Mouse (Mus musculus) ovary, postnatal 36 days (tissue): ENCODE results near the gene Gm17720.

Source experiments
- DNase-seq: peaks from one replicate; pipeline ENCODE4 v3.0.0; 2022; ENCODE audit warnings: low spot score, mixed read lengths

Gene Gm17720

DNA sequence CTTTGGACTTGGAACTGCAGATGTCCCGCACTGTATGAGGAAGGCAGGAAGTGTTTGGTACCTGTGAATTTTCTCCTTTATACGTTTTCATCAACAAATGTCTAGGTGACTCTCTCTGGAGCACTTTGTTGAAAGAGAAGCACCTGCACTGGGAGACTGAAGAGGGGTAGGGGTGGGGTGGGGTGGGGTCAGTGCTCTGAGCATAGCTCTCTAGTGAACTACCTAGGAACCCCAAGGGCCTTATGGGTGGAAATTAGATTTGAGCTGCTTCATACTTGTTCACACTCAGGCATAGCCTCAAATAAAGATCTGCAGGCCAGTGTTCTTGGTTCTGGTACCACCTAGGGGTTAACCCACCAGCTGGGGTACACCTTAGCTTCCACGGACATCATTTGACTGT, at the start of gene Gm17720:
Gene Gm17720, minus strand, starts transcription at position 101 of the 400 bp plus-strand sequence.
- DNase-seq, result no peak

DNA sequence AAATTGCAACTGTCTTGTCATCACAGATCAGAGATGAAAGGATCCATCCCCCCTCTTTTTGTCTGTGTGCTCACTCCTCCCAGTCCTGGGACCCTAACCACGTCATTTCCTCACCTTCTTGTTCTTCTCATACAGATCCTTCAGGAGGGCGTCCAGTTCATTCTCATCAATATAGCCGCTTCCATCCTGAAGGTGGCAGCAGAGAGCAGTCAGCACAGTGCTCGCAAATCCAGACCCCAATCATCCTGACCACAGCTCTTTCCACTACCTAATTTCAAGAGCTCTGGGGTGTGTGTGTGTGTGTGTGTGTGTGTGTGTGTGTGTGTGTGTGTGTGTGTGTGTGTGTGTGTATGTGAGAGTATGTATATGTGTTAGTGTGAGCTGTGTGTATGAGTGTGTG, 43.0 kb upstream of the Gm17720 start:
- DNase-seq, result peak; percentile 23

DNA sequence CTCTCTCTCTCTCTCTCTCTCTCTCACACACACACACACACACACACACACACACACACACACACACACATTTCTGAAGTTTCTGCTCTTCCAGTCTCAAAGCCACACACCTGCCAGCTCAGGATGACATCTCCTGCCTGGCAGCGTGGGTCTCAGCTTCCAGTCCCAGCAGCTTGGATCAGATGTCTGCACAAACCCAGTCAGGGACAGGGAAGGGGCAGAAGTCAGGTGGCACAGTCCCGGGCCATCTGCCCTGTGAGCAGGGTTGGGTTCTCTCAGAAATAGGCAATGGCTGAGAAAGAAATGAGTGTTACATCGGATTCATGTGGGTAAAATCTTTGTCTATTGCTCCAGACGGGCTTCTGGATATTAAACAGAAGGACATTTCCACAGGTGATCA, 38.2 kb upstream of the Gm17720 start:
- DNase-seq, result no peak

DNA sequence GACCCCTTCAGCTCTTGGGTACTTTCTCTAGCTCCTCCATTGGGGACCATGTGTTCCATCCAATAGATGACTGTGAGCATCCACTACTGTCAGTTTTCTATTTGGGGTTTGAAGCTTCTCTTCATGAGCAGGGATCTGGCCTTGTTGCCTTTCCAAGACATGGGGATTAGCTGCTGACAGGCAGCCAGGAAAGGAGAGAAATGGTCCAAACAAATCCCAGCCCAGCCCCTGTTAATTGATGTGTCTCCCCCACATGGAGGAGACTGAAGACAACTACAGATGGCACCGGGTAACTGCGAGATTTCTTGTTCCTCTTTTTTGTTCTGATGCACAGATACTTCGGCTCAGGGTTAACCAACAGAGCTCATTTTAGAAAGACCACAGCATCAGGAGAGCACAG, 37.6 kb upstream of the Gm17720 start:
- no peak for DNase-seq

DNA sequence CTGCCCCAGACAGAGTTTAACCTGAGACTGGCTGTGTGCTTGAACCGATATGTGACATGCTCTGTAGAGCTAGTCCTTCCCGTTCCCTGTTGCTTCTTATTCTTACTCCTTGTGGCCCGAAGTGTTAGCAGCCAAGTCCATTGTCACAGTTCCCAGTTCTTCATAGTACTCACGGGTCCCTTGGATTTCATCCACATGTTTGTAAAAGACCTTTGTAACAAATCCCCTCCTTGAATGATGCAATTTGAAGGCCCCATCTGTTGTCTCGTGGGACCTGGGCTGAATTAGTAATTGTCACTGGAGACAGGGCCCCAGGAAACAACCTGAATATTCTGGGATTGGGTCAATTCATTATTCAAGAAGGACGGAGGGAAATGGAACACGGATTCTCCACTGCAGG, 33.0 kb upstream of the Gm17720 start:
- no peak for DNase-seq

DNA sequence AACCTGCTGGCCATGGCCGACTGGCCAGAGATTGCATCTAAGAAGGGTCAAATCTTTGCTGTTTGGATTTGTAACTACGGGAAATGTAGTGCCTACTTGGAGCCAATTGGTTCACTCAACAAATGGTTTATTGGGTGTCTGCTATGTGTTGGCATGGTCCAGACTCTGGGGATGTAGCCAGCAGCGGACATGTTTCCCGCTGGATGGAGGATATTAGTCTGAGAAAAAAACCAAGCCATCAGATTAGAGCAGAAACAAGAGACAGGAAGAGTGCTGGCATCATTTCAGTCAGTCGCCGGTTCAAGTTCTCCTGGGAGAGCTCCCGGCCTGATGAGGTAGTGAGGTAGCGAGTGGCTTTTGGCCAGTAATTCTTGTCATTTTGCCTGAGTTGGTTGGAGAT, 31.7 kb upstream of the Gm17720 start:
- no peak for DNase-seq

DNA sequence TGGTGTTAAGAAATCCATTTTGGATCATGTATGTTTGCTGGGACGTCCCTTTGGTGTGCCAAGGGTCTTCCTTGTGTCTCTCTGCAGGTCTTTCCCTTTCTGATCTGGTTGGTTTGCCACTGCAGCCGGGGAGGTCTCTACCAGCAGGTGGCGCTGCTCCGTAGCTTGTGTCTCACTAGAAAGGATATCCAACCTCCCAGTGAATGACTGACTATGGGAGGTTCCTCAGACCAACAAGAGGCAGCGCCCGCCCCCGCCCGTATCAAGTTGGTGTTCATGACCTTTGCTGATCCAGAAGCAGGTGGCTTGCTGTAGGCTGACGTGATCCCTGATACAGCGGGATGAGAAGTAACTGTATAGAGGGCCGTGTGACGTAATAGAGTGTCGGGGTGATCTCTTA, 28.0 kb upstream of the Gm17720 start:
- peak; percentile 70 for DNase-seq

DNA sequence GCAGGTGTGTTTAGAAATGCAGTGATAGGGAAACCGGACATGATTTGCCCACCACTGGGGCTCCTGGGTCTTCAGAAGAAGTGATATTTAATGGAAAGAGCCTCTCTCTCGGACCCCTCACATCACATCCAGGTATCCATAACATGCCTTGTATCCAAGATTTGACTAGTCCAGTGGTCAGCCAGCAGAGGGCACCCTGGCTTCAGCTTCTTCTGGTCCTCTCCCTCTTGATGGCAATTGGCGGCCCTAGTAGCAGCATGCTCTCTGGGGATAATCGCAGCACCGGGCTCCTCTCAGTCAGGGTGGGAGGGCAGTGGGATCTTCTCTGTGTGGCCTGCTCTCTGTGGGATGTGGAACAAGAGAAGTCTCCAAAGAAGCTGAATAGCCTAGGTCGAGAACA, 17.2 kb upstream of the Gm17720 start:
- DNase-seq, result peak; percentile 43

DNA sequence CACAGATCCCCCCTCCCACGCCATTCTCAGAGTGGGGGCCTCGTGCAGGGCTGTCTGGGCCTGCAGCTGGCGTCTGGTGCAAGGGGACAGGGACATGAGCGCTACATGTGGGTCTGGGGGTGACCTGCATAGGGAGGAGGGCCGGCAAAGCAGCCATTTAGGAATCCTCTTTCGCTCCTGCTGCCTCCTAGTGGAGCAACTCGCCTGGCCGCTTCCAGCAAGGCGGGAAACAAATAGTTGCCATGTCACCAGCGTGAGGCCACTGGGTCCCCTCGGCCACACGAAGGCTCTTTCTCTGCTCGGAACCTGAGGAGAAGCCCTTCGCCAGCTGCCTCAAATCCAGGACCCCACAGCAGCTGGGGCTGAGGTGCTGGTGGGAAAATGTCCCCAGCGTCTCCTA, 877 bp downstream of the Gm17720 start:
- DNase-seq, result no peak

DNA sequence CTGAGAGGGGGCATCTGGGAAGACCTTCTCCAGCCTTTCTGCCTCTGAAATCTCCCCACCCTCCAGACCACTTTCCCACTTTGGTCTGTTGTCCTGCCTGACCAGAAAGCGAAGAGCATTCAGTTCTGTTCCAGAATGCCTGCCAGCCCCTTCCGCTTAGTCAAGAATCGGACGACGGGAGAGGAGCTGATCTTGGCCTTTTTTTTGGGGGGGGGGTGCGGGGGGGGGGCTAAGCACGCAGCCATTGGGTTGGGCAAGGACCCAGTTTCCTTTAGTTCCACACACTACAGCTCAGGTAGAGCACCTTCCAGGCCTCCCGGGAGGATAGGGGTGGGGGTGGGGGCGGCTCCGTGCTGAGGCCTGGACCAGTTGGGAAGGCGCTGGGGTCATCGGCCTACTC, 1.6 kb downstream of the Gm17720 start, which contains the start of gene Gm21964:
Gene Gm21964, plus strand, starts transcription at position 301 of the 400 bp plus-strand sequence.
- no peak for DNase-seq

DNA sequence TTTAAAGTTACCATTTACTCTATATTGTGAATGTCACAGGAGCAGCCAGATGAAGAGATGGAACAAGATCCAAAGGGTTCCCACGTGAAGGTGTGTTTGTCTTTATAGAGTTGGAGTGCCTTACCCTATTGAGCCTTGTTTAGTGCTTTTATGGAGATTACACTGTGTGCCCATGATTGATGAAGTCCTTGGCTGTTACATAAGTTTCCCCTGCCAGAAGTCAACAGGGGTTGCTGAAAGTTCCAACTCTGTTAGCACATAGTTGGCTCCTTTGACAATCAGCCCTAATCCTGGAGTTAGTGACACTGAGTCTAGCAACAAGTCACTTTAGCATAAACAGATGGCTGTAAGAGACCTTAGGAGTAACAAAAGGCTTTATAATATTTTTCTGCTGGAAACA, 10.7 kb downstream of the Gm17720 start:
- no peak for DNase-seq

DNA sequence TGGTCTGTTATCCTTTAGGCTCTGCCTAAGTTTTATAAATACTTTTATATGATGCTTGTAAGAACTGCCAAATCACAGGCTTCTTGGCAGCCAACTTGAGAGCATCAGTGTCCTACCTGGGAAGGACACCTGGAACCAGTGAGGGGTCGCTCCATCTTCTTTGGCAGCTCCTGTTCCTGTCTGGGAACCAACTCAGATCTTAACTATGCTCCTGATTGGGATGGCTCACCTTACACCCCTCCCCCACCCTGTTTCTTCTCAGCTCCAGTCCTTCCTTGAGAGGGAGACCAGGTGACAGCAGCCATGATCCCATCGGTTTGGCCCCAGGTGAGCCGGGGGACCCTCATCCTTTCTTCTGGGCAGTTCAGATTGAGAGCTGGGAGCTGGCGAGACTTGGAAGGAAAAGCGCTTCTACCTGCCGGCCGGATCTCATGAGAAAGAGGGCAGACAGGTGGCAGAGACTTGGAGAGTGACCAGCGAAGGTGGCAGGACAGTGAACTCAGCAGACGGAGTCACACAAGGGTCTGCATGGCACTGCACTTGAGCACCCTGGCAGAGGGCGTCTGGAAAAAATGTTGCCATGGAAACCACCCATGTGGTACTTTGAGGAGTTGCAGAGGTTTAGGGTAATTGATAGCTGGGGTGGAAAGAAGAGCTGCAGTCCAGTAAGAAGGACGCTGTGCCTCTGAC, 20.0 kb downstream of the Gm17720 start:
- no peak for DNase-seq

DNA sequence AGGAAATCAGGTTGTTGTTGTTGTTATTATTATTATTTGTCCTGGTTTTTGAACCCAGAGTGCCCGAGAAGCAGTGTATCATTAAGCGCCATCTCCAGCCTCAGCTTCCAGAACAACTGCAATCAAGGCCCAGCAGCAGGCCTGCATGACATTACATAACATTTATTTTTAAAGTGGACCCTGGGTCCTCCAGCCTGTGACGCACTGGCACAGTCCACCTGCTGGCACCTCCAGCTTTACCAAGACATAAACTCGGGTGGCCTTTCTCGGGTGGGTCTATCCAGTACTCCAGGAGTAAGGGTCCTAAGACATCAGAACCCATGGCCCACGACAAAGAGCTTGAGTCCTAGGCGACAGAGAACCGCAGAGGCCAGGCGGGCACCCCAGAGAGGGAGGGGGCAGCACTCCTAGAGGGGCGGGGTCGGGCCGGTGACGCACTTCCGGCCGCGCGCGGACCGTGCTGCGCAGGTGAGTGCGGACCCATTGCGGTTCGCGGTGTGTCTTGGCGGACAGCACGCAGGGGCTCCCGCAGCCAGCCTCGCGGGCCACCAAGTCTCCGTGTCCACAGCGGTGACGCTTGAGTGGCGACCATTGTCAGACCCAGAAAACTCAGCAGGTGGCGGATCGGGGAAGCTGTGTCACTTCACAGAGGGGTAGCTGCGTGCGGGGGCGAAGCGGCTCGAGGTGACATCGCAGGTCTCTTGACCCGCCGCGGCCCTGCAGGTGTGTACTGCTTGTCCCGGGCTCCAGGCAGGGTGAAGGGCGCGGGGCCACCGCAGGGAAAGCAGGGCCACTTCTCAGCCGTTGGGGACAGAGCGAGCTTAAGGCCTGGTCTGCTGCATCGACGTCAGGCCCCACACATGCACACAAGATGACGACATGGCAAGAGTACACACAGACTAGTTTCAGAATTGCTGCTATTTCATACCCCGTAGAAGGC, 23.0 kb downstream of the Gm17720 start, which contains the start of gene Zfp612:
Gene Zfp612, plus strand, starts transcription at position 465 of the 940 bp plus-strand sequence.
- peak; percentile 70 for DNase-seq

DNA sequence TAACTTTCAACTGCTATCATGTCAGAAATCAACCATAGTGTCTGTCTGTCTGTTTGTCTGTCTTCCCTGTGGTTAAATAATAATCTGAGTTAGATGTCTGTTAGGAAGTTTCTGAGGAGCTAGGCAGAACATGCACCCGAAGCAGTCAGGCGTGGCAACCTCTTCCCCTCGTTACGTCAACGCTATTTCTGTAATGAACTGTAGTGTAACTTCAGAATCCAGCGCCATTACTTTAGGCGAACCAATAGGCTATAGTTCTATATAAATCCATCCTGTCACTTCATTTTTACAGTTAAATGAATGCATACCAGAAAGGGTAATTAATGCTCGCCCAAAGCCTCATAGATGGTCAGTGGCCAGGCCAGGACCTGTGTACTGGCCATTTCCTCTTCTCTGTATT, 28.1 kb downstream of the Gm17720 start:
- DNase-seq, result no peak

DNA sequence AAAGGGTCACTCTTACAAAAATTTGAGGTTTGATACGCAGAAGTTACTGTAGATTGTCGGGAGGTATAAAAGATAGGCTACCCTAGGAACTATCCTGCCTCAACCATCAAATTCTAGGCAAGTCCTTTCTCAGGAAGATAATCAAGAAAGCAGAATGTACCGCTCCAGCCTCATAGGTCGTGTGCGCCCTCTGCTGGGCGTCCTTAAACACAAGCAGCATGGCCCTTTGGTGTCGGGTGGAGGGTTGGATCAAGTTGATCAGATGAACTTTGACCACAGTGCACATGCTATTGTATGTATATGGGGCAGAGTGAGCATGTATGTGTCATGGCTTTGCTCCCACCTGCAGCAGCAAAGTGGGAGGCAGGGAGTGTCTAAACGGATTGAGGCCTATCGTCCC, 31.0 kb downstream of the Gm17720 start:
- peak; percentile 50 for DNase-seq

DNA sequence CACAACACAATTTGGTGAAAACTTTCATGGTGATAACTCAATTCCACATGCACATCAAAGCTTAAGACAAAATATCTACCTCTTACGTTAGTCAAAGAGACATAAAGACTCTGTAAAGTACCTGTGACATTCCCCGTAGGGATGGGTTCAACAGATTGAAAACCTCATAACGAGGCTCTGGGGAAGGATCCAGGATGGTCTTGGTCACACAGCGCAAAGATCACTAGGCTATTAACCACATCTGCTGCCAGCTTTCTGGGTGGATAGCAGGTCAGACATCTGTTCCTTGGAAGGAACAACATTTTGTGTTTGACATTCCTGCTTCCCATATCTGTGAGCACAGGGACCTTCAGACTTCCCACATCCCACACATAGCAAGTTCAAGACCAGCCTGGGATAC, 32.8 kb downstream of the Gm17720 start:
- DNase-seq, result no peak

DNA sequence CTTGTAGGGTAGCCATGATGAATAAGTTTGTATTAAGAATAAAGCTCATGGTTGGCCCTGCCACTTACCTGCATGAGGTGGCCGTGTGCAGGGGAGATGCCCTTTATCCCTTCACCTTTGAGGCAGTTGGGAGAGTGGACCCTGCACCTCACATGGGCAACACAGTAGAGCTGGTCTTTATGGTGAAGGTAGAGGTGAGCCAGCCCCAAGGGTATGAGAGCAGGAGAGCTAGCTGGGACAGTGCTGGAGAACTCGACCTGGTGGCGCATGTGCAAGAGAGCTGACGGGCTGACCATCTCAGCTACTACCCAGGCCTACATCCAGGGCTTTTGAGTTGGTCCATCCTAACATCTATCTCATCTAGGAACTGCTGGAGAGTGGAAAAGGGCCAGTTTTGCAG, 36.9 kb downstream of the Gm17720 start:
- DNase-seq, result no peak

DNA sequence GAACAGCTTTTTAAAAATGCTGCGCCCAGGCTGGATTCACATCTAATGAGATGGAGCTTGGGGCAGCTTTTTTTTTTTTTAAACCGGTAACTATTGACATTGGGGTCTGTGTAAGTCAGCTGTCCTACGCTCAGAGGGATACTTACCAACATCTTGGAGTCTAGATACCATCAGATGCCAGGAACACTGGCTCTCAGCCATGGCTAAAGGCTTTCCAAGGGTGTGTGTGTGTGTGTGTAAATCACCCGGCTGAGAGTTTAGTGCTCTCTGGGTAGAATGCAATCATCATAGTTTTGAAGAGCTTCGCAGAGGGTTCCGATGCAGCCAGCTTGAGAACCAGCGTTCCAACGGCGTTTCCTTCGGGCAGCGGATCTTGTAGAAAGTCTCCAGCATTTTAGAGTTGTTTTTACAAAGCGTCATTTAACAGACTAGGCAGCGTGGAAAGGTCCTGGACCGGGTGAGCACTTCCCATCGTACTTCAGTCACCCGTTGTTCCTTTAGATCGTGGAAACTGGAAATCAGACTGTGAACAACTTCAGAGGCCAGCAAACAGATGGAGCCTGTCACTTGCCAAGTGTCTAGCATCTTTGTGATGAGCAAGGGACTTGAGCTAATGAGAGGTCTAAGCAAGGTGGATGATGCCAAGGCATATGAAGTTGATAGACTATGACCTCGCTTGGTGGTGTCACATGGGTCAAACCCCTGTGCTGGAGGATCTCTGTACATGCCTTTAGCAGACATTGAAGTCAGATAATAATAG, 37.8 kb downstream of the Gm17720 start:
- DNase-seq, result no peak

DNA sequence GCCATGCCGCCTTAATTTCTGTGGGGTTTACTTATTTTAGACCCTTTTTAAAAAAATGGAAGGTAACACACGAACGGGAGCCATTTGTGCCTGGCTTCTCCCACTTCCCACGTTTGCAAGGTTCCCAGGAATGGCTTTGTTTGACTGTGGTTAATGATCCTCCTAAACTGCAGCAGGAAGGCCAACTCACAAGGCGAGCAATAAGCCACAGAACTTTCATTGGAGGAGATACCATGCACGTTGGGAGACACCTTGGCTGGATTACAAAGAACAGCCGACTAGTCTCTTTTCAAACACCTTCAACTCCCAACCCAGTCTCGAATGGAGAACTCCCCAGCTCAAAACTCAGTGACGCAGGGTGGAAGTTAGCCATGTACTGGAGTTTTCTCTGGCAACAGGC, 38.4 kb downstream of the Gm17720 start:
- no peak for DNase-seq

DNA sequence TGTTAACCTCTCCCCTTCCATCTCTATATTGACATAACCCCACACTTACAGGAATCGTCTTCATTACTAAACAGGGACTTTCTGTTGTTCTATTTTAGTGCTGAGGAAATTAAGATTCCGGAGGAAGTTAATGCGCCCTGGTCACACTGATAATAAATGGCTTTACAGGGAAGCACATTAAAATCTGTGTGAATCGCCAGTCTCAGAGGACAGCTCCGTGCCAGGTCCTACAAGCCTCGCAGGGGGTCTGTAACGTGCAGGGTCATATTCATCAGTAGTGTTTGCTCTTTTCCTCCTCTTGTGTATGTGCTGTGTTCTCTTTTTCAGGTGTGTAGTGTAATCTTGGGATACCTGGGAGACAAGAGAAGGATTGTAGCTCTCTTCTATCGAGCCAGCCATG, 44.3 kb downstream of the Gm17720 start:
- no peak for DNase-seq

DNA sequence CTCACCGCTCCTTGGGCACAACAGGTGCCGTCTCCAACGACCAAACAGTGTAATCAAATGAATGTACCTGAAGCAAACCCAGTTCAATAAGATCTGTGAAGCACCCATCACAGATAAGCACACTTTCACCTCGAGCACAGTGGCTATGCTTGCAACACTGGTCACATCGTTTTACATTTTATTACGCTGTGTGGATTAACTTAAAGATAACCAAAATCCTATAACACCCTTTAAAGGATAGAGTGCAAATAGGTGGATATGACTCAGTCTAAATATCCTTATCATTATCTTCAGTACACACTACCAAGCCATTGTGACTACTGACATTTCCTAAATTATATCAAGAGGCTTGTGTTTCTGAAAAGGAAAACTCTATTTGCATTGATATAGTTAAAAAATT, 51.3 kb downstream of the Gm17720 start:
- no peak for DNase-seq

DNA sequence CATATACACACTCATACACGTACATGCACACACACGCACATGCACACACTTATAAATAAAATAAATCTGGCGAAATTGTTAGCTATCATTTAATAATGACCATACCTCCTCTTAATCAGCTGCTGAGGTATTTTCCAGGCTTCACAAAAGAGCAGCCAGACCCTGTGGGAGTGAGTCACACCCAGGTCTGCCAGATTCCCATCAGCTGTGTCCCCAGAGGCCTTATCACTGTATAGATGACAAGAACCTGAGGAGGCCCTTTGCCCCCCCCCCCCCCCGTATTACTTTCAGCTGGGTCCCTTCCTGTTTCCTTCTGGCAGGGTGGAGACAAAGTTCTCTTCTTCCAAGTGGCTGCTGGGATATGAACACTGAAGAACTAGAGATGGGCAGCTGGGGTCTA, 62.0 kb downstream of the Gm17720 start:
- no peak for DNase-seq

DNA sequence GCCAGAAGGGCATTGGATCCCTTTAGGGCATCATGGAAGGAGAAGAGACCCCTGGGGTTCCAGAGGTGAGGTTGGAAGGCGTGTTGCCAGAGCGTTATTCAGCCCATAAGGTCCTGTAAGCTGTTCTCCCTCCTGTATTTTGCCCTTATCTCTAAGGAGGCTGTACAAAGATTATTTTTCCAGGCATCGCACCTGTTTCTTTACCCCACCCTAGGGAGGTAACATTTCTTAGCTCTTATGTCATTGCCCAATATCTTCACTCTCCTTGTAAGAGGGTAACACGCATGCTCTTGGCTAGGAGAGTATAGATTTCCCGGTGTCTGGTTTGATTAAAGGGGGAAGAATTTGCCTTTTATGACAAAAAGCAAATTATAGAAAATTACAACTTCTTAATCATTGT, 62.9 kb downstream of the Gm17720 start, which contains the start of gene Chst4:
Gene Chst4, minus strand, starts transcription at position 82 of the 400 bp plus-strand sequence.
- DNase-seq, result no peak
